Mouse (Mus musculus): ENCODE results near the gene Slc39a5. TPM values are rescaled to one million over a fixed set of nuclear protein-coding genes. Genes with fewer than 3 reads are reported as not detected.

The Slc39a5 gene
- total RNA-seq, 1 experiment from 2014 or later = 0.78 TPM

GRCm38 (mm10) chr10:128410560-128410845 lies 9.5 kb upstream of the Slc39a5 start:
- no peak for DNase-seq

DNA sequence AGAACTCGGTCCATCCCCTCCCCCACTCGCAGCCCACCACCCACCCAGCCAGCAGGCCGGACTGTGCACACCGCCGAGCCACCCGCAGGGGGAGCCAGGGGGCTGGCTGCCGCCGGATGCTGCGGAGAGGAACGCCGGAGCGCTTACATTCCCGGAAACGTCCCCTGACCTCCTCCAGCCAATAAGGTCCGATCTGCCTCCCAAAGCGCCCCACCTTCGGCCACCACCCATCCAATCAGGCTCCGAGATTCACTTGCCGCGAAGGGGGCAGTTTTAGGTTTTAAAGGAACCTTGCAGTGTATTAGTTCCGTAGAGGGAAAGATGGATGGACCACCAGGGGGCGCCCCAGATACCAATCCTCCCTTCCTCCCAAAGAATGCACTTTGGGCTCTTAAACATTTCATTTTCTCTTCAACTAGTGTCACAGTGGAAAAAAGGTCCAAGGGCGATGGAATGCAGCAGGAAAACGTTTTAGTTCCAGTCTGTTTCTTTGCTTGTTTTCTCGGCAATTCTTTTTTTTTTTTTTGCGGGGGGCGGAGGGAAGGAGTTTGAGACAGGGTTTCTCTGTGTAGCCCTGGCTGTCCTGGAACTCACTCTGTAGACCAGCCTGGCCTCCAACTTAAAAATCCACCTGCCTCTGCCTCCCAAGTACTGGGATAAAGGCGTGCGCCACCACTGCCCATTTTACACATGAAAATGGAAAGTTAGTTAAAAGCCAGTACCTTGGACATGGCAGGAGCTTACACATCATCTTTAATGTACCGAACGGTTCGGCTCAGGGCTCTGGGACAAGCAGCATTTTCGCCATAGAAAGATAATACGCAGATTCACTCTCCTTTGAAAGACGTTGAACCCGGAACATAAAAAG lies 8.9 kb upstream of the Slc39a5 start:
- DNase-seq = peak; percentile 98

- DNase-seq = peak; percentile 57
Measured at GRCm38 (mm10) chr10:128408591-128409535, 7.8 kb upstream of the Slc39a5 start.

GRCm38 (mm10) chr10:128403931-128404330 lies 2.9 kb upstream of the Slc39a5 start:
- DNase-seq = no peak

DNA sequence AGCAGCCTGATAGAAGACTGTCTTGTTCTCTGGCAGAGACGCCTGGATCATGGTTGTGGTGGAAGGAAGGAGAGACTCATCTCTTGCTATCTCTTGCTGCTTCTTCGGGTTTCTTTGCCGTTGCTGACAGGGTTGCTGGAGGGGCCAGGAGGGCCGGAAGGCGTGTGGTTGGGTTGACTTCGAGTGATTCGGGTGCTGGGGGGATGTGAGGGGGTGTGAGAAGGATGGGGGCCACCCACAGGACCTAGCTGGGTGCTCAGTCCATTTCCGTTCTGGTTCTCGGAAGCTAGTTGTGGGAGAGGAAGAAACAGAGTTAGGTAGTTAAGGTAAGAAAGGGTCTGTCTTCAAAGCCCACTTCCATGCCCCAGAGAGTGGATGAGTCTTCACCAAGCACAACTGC lies 609 bp upstream of the Slc39a5 start:
- no peak for DNase-seq

DNA sequence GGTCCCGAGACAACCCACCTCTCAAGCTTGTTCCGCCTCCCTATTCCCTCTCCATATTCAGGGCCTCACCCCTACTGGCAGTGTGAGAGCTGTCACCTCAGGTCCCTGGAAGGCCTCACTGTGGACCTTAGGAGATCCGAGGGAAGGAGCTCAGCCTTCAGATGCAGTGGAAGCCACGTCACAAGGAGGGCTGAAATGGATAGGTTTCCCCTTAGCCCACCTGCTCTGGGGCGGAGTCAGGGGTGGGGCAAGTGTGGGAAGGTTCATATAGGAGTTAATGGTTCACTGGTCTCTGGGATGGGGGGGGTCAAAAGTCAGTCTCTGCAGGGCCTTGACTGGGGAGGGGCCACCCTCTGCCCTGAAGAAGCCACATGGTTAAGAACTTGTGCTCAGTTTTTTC lies 691 bp downstream of the Slc39a5 start:
- DNase-seq = no peak

DNA sequence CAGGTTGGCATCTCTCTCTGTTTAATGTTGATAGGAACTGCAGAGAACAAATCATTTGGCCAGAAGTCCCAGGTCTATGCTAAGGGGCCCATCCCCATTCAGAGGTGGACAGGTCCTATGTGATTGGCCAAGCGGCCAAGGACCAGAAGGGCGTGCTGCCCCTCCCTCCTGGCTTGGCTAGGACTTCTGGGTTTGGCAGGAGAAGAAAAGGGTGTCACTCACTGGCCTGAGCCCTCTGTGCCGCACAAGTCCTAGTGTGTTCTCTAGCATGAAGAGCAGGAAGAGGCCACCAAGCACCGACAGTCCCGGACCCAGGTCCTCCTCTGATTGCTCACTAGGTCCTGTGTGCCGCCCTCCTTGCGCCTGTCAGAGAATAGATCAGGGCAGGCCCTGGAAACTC lies 3.6 kb downstream of the Slc39a5 start:
- DNase-seq = peak; percentile 59

DNA sequence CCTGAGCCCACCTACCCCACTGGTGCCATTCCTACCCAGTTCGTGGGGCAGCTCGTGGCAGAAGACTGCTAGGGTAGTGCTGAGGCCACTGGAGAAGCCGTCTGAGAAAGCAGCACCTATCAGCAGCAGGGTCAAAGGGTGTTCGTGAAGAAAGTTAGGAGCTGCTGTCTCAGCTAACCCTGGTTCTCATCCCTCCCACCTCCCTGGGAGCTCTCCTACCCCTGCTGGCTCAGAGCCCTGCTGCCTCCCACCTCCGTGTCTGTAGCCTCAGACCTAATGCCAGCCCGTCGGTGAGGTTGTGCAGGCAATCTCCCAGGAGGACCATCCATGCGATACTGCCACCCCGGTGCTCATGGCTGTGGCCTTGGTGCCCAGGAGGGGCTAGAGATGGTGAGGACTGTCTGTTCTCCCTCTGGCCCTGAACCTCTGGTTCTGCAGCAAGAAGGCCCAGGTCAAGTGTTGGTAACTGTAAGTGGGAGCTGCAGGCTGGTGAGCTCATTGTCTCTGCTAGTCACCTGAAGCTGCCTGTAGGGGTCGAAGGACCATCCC lies 4.2 kb downstream of the Slc39a5 start:
- DNase-seq = no peak

DNA sequence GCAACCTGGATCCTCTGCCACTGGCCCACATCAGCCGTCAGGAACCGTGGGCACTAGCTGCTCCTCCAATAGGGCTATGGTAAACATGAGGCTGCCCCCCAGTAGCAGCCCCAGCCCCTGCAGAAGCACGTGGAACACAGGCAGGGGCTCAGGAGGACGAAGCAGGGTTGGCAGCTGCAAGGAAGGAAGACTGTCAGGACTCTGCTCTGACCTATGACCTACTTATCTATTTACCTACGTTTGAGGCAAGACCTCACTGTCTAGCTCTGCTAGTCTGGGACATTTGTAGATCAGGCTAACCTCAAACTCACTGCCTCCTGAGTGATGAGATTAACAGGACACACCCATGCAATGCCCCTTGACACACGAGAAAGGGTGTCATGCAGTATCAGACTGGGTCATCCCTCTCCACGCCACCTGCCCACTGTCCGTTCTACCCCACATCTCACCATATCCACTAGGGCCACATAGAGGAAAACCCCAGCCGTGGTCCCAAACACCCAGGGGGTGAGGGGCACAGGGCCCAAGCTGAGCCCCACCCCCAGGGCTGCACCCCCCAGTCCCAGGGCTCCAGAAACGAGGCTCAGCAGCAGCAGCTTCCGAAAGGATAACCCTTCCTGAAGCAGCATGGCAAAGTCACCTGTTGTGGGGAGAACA lies 4.9 kb downstream of the Slc39a5 start:
- DNase-seq = no peak

DNA sequence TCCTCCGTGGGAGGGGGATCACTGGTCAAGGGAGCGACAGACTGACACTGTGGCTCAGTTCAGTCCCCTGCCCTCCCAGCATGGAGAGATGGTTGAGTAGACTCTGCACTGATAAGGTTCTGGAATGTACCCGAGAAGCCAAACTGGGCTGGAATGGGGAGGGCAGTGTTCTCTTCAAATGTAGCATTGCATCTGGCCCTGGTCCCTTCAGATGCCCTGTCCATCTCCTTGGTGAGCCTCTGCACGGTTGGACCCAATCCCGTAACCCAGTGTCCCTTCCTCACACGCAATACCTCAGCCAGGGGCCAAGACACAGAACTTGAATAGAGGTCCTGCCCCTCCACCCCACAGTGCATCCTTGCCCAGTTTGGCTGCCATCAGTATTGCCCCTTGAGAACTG lies 9.2 kb downstream of the Slc39a5 start:
- DNase-seq = no peak

- DNase-seq = peak; percentile 67
Measured at GRCm38 (mm10) chr10:128390366-128390765, 10.7 kb downstream of the Slc39a5 start.

DNA sequence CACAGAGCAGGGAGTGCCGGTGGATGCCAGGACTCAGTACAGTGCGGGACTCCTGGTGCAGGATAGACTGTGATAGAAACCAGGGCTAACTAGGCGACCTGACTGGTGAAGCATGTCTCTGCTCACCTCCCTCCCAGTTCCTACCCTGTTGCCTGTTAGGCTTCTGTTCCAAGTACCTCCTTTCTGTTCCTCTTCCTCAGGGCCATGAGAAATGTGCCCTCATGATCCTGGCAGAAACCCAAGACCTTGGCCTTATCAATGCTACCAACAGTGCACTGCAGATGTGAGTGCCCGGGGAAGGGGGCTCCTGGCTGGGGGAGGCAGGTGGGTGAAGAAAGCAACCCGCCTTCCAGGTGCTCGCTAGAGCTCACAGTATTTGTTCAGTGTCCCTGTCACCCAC lies 11.5 kb downstream of the Slc39a5 start:
- DNase-seq = peak; percentile 87

DNA sequence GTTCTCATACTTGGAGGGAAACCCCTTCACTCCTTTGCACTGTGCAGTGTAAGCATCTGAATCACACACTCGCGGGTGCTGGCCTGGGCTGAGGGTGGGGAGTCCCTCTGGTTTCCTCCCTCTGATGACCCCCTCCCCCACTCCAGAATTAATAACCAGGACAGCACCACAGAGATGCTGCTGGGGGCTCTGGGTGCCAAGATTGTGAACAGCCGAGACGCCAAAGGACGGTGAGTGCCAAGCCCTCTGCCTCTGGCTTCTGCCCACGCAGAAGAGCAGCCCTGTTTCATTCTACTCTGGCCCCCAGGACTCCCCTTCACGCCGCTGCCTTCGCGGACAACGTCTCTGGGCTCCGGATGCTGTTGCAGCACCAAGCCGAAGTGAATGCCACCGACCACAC lies 12.1 kb downstream of the Slc39a5 start:
- DNase-seq = no peak

DNA sequence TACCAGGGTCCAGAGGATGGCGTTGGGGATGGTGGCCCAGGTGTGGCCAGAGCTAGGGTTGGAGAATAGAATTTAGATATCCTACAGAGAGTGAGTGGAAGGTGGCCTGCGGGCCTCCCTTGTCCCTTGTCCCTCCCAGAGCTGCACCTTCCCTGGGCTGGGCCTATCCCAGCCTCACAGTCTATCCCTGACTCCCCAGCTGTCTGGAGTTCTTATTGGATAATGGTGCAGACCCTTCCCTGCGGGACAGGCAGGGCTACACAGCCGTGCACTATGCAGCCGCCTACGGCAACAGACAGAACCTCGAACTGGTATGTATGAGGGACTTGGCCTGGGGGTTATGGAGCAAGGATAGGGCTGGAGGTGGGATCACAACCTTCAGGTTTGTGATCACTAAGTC lies 15.1 kb downstream of the Slc39a5 start:
- DNase-seq = no peak

DNA sequence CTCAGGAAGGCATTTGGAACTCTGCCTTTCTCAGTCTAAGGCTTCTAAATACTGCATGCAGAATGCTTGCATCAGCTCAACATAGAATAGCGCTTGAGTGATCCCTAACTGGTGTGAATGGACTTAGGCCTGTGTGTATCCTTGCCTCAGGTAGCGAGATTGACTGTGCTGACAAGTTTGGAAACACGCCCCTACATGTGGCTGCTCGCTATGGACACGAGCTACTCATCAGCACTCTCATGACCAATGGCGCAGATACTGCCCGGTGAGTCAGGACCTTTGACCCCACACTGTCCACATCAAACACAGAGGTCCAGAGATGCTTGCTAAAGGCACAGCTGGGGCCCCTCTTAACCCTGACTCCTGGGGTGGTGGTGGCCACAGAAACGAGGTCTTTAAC lies 18.5 kb downstream of the Slc39a5 start:
- no peak for DNase-seq

GRCm38 (mm10) chr10:128380565-128380964 lies 20.5 kb downstream of the Slc39a5 start:
- peak; percentile 69 for DNase-seq

DNA sequence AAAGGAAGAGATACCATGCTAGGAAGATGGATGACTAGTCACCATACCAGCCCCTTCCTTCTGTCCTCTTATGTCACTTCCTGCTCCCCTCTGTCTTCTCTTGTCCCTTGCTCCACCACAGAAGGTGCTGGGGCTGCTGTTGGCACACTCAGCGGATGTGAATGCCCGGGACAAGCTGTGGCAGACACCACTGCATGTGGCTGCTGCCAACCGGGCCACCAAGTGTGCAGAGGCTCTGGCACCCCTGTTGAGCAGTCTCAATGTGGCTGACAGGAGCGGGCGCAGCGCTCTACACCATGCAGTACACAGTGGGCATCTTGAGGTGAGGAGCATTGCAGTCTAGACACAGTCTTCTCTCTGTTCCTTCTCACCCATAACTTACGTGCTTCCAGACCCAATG lies 21.8 kb downstream of the Slc39a5 start:
- no peak for DNase-seq

- DNase-seq = no peak
Measured at GRCm38 (mm10) chr10:128378462-128378861, 22.6 kb downstream of the Slc39a5 start.

DNA sequence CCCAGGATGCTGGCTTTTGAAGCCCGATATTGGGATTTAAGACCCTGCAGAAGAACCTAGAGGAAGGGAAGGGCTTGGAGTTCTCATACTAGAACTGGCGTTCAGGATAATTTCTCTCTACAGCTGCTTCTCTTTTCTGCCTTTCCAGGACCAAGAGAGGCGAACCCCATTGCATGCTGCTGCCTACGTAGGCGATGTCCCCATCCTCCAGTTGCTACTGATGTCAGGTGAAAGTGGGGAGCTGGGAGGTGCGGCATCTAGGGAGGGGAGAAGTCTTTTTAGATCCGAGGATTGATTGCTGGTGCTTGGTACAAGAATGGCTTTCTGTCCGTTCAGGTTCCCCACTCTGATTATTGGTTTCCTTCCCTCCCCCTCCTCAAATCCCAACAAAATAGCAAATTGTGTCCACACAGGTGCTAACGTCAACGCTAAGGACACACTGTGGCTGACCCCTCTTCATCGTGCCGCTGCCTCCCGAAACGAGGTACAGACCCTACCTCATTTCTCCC lies 23.0 kb downstream of the Slc39a5 start:
- no peak for DNase-seq

DNA sequence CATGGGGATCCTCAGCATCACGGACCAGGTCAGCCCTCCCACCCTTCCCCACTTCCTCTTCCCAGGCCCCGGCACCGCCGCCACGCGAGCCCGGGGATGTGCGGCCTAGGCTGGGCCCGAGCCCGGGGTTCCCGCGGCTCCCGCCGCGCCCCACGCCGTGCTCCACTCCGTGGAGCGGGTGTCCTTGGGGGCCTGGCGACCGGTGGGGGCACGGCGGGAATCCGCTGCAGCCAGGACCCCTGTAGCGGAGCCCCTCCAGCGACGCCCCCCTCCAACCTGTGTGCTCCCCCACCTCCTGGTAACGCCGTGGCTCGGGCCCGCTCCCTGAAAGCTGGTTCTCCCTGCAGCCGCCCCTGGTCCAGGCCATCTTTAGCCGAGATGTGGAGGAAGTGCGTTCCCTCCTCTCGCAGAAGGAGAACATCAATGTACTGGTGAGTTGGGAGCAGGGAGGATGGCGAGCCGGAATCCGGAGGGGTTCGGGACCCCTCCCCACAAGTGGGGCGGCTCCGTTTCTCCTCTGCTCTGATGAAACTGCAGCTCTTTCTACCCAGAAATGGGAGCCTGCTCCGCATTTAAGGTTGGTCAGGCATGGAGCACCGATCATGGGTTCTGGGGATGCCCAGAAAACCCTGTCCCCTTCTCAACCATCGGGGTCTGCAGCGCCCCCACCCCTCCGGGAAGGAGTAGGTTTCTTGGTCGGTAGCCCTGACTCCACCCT lies 23.6 kb downstream of the Slc39a5 start:
- DNase-seq = no peak

- peak; percentile 94 for DNase-seq
Measured at GRCm38 (mm10) chr10:128376455-128377211, 24.4 kb downstream of the Slc39a5 start, which contains the start of gene Ankrd52. Gene Ankrd52, plus strand, starts transcription at chr10:128377115.
